Mouse (Mus musculus) heart, embryonic 12.5 days (tissue): Measurements from ENCODE around the gene 1700109H08Rik. TPM values are rescaled to one million over a fixed set of nuclear protein-coding genes. Genes with fewer than 3 reads are reported as not detected.

Experiments
- ATAC-seq: fragments of 200-750 bp; cut with Nextera tagmentation; 2 replicates; pipeline ENCODE4 v1.8.0; 2017; ENCODE audit warnings: moderate TSS enrichment, moderate library complexity; ENCODE audit not compliant: insufficient number of reproducible peaks, low FRiP score
- H3K27ac ChIP-seq: fragments of 300-500 bp; sonication (generic); 2 replicates; pipeline ENCODE4 v1.5.1; 2016; ENCODE audit warnings: mild to moderate bottlenecking, moderate library complexity; ENCODE audit not compliant: poor library complexity, severe bottlenecking
- H3K27me3 ChIP-seq: fragments of 300-500 bp; sonication (generic); replicated peaks from 2 replicates; pipeline ENCODE4 v1.6.1; 2016; ENCODE audit warnings: mild to moderate bottlenecking, moderate library complexity
- H3K36me3 ChIP-seq: fragments of 300-500 bp; sonication (generic); 2 replicates; pipeline ENCODE4 v1.6.1; 2016; ENCODE audit warnings: mild to moderate bottlenecking, moderate library complexity
- H3K4me1 ChIP-seq: fragments of 300-500 bp; sonication (generic); replicated peaks from 2 replicates; pipeline ENCODE4 v1.6.1; 2016; ENCODE audit warnings: mild to moderate bottlenecking
- H3K4me2 ChIP-seq: fragments of 300-500 bp; sonication (generic); 2 replicates; pipeline ENCODE4 v1.6.1; 2016; ENCODE audit warnings: mild to moderate bottlenecking, moderate library complexity
- H3K4me3 ChIP-seq: fragments of 300-500 bp; sonication (generic); 2 replicates; pipeline ENCODE4 v1.5.1; 2016; ENCODE audit warnings: mild to moderate bottlenecking
- H3K9ac ChIP-seq: fragments of 300-500 bp; sonication (generic); 2 replicates; pipeline ENCODE4 v1.6.1; 2016; ENCODE audit warnings: mild to moderate bottlenecking, moderate library complexity
- H3K9me3 ChIP-seq: fragments of 300-500 bp; sonication (generic); replicated peaks from 2 replicates; pipeline ENCODE4 v1.6.1; 2016; ENCODE audit warnings: mild to moderate bottlenecking, moderate library complexity
- WGBS: fragments of 180-500 bp; shearing (Covaris S2); methylation state at CpG from one replicate; pipeline ENCODE4 v1.1.7; 2016; 5-methylcytosine and 5-hydroxymethylcytosine counted together
- polyA plus RNA-seq: library from polyadenylated mRNA; unstranded; fragments of >200 nt; fragmentation: Nextera tagmentation; extraction: Ambion mirVana; gene quantifications from 2 replicates; pipeline ENCODE4 v1.2.1, GENCODE M21; 2016

Gene 1700109H08Rik
- polyA plus RNA-seq, 1 experiment from 2014 or later = 1.9 TPM

GRCm38 (mm10) chr5:3544480-3544769, 26.9 kb upstream of the 1700109H08Rik start:
- Histone ChIP-seq H3K36me3 (peaks cover 9% of the 10 kb centered on the region), H3K27ac (peak overlapping the region; percentile 90; the same call in 1 of the 2 replicates), H3K27me3 (no peaks in the 10 kb centered on the region), H3K4me1 (peaks cover 15% of the 10 kb centered on the region), H3K9me3 (no peaks in the 10 kb centered on the region), H3K4me3 (peak overlapping the region; percentile 98), H3K9ac (peak overlapping the region; percentile 93), H3K4me2 (peak overlapping the region; percentile 78)
- ATAC-seq = peak; percentile 34; the same call in 1 of the 2 replicates
- 13% methylated on average over 7 of the region's 7 CpGs for WGBS

DNA sequence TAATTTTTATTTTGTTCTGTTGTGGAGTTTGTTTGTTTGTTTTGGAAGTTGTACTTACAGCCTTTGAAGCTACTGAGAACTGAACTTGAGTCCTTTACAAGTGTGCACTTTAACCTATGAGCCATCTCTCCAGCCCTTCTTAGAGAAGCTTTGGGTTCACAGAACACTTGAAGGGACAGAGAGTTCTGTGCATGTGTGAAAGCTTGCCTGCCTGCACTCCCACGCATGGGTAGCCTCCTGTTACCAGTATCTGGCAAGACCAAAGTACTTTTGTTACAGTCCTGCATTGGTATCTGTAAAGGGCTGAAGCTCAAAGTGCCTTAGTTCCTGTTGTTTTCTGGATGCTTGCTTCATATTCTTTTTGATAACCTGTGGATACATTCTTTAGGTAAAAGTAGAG, 25.1 kb upstream of the 1700109H08Rik start:
- no peak overlapping the region for H3K4me2 ChIP-seq
- no peak overlapping the region for H3K4me3 ChIP-seq
- H3K27me3 ChIP-seq = no peaks in the 10 kb centered on the region
- peaks cover 9% of the 10 kb centered on the region for H3K36me3 ChIP-seq
- peaks cover 15% of the 10 kb centered on the region for H3K4me1 ChIP-seq
- H3K9me3 ChIP-seq = no peaks in the 10 kb centered on the region
- no peak for ATAC-seq
- WGBS = 69% methylated on average over 1 of the region's 1 CpGs
- H3K9ac ChIP-seq = no peak overlapping the region
- H3K27ac ChIP-seq = no peak overlapping the region

DNA sequence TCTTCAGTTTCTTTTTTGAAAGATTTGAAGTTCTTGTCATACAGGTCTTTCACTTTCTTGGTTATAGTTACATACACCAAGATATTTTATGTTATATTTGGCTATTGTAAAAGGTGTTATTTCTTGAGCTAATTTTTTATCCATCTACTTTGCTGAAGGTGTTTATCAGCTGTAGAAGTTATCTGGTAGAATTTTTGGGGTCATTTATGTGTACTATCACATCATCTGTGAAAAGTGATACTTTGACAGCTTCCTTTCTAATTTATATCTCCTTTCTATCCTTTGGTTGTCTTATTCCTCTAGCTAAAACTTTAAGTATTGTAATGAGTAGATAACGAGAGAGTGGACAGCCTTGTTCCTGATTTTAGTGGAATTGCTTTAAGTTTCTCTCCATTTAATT, 19.9 kb upstream of the 1700109H08Rik start:
- no peaks in the 10 kb centered on the region for H3K27me3 ChIP-seq
- H3K4me3 ChIP-seq = no peak overlapping the region
- H3K4me1 ChIP-seq = no peaks in the 10 kb centered on the region
- no peak overlapping the region for H3K27ac ChIP-seq
- no peak overlapping the region for H3K4me2 ChIP-seq
- H3K9me3 ChIP-seq = no peaks in the 10 kb centered on the region
- no peak for ATAC-seq
- H3K9ac ChIP-seq = no peak overlapping the region
- WGBS = 89% methylated on average over 1 of the region's 1 CpGs
- peaks cover 22% of the 10 kb centered on the region for H3K36me3 ChIP-seq

GRCm38 (mm10) chr5:3554198-3554597, 17.2 kb upstream of the 1700109H08Rik start:
- Histone ChIP-seq H3K27me3 (no peaks in the 10 kb centered on the region), H3K27ac (no peak overlapping the region), H3K4me3 (no peak overlapping the region), H3K4me2 (no peak overlapping the region), H3K9me3 (no peaks in the 10 kb centered on the region), H3K4me1 (no peaks in the 10 kb centered on the region), H3K36me3 (peaks cover 31% of the 10 kb centered on the region), H3K9ac (no peak overlapping the region)
- ATAC-seq = no peak
- 89% methylated on average over 2 of the region's 2 CpGs for WGBS

- H3K4me2 ChIP-seq = no peak overlapping the region
- 88% methylated on average over 2 of the region's 2 CpGs for WGBS
- no peak for ATAC-seq
These were observed 3.5 kb downstream of the 1700109H08Rik start for GRCm38 (mm10) chr5:3574825-3575224.

GRCm38 (mm10) chr5:3577939-3578338, 6.6 kb downstream of the 1700109H08Rik start:
- no peaks in the 10 kb centered on the region for H3K4me1 ChIP-seq
- ATAC-seq = no peak
- peaks cover 90% of the 10 kb centered on the region for H3K36me3 ChIP-seq
- no peaks in the 10 kb centered on the region for H3K27me3 ChIP-seq
- 97% methylated on average over 2 of the region's 2 CpGs for WGBS
- H3K27ac ChIP-seq = no peak overlapping the region
- no peak overlapping the region for H3K4me2 ChIP-seq
- peaks cover 4% of the 10 kb centered on the region; the same call in 1 of the 2 replicates for H3K9me3 ChIP-seq
- no peak overlapping the region for H3K4me3 ChIP-seq
- H3K9ac ChIP-seq = no peak overlapping the region

More at GRCm38 (mm10) chr5:3574825-3575224, 3.5 kb downstream of the 1700109H08Rik start:
- Histone ChIP-seq H3K4me3 (no peak overlapping the region), H3K4me1 (no peaks in the 10 kb centered on the region), H3K9me3 (peaks cover 4% of the 10 kb centered on the region; the same call in 1 of the 2 replicates), H3K27ac (no peak overlapping the region), H3K9ac (no peak overlapping the region), H3K36me3 (peaks cover 96% of the 10 kb centered on the region), H3K27me3 (no peaks in the 10 kb centered on the region)

GRCm38 (mm10) chr5:3579066-3579465, 7.7 kb downstream of the 1700109H08Rik start:
- Histone ChIP-seq H3K9me3 (peaks cover 4% of the 10 kb centered on the region; the same call in 1 of the 2 replicates), H3K4me2 (no peak overlapping the region), H3K27me3 (no peaks in the 10 kb centered on the region), H3K4me3 (no peak overlapping the region), H3K36me3 (peaks cover 89% of the 10 kb centered on the region), H3K9ac (no peak overlapping the region), H3K27ac (no peak overlapping the region), H3K4me1 (no peaks in the 10 kb centered on the region)
- ATAC-seq = no peak
- 88% methylated on average over 7 of the region's 7 CpGs for WGBS

DNA sequence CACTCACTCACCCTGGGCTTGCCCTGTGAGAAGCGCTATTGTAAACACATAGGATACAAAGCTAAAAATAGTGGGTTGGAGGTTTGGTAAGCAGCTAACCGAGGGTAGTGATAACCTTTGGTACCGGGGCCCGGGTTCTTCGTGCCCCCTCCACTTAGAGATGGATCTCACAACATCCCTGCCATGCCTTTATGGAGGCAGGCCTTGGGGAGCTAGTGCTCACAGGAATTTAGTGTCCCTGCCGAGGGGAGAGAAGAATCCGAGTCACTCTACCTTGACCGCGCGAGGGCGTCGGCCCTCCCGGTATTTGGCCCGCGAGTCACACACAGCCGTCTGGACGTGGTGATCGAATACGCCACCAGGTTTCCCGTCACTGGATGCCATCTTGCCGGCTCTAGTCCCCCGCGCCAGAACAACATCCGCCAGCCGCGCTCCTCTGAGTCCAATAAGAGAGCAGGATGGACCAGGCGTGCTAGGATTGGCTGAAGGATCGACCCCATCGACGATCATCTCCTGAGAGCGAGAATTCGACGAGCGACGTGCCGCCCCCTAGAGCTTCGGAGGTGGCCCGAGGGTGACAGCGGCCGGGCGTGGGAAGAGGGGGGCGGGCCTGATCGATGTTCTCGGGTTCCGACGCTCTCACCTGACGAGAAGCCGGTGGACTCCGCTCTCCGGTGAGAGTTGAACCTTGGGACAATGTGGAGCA, 24.5 kb downstream of the 1700109H08Rik start, which contains the start of gene Pex1:
TSS of gene Pex1 (plus strand) at position 374 of the 706 bp plus-strand sequence.
- ATAC-seq = peak; percentile 98
- Histone ChIP-seq H3K4me2 (peak within 1 kb of the TSS; percentile 83), H3K27ac (peak within 1 kb of the TSS; percentile 60), H3K27me3 (no peaks in the 10 kb centered on the region), H3K4me3 (peak within 1 kb of the TSS; percentile 88), H3K9ac (peak within 1 kb of the TSS; percentile 81), H3K36me3 (peaks cover 16% of the 10 kb centered on the region), H3K4me1 (peaks cover 14% of the 10 kb centered on the region), H3K9me3 (no peaks in the 10 kb centered on the region)
- under 1% methylated on average over 50 of the region's 50 CpGs for WGBS

- Histone ChIP-seq H3K4me3 (peak within 1 kb of the TSS; percentile 88), H3K36me3 (peaks cover 11% of the 10 kb centered on the region), H3K4me2 (peak within 1 kb of the TSS; percentile 83), H3K27me3 (no peaks in the 10 kb centered on the region), H3K9me3 (no peaks in the 10 kb centered on the region), H3K4me1 (peaks cover 14% of the 10 kb centered on the region), H3K9ac (peak within 1 kb of the TSS; percentile 81), H3K27ac (peak within 1 kb of the TSS; percentile 60)
- ATAC-seq = peak; percentile 86
- WGBS = under 1% methylated on average over 31 of the region's 31 CpGs
These were observed 25.0 kb downstream of the 1700109H08Rik start, which contains the start of gene Rbm48 for GRCm38 (mm10) chr5:3596399-3596766. TSS of gene Rbm48 (minus strand) at chr5:3596585.

DNA sequence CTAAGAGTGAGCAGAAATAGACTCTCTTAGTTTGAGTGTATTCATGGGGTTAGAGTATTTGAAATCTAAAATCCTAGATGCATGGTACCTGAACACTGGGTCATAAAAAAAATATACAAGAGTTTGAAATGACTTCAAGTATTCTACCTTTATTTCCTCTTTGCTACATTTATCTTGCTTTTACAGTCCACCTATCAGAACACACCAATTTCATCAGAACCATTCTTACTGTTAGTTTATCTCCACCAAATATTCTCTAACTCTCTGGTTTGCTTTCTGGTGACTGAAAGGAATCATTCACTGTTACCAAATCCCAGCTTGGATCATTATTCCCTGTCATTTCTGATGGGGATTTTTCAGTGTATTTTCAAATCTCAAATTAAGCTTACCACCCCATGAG, 25.8 kb downstream of the 1700109H08Rik start:
- H3K4me2 ChIP-seq = peak overlapping the region; percentile 83

GRCm38 (mm10) chr5:3598766-3599165, 27.4 kb downstream of the 1700109H08Rik start:
- H3K4me1 ChIP-seq = peaks cover 14% of the 10 kb centered on the region
- H3K4me3 ChIP-seq = no peak overlapping the region
- ATAC-seq = no peak
- H3K9me3 ChIP-seq = no peaks in the 10 kb centered on the region
- H3K27me3 ChIP-seq = no peaks in the 10 kb centered on the region
- H3K9ac ChIP-seq = no peak overlapping the region
- no peak overlapping the region for H3K4me2 ChIP-seq
- WGBS = 84% methylated on average over 5 of the region's 5 CpGs
- H3K27ac ChIP-seq = no peak overlapping the region
- H3K36me3 ChIP-seq = peaks cover 3% of the 10 kb centered on the region; the same call in 1 of the 2 replicates

More for the DNA sequence above, 25.8 kb downstream of the 1700109H08Rik start:
- H3K4me1 ChIP-seq = peaks cover 14% of the 10 kb centered on the region
- H3K4me3 ChIP-seq = peak overlapping the region; percentile 88
- ATAC-seq = no peak
- H3K27ac ChIP-seq = no peak overlapping the region
- peak overlapping the region; percentile 81; the same call in 1 of the 2 replicates for H3K9ac ChIP-seq
- H3K9me3 ChIP-seq = no peaks in the 10 kb centered on the region
- H3K27me3 ChIP-seq = no peaks in the 10 kb centered on the region
- peaks cover 7% of the 10 kb centered on the region; the same call in 1 of the 2 replicates for H3K36me3 ChIP-seq
